Comparison of ENCODE assay signal across 8 mouse cellular contexts in genomic region chr11:79584191-79584590, GRCm38 (mm10). TPM values are rescaled to one million over a fixed set of nuclear protein-coding genes. Genes with fewer than 3 reads are reported as not detected.
A peak's percentile ranks its signal among the peaks of the same experiment; 100 is the strongest.
DNase-seq lines count a peak whose midpoint lies in the region; TF ChIP-seq lines count a peak whose summit lies in the region.

No protein-coding gene starts in this region.

- H3K27ac ChIP-seq in heart, embryonic 10.5 days: no peak overlapping the region
- 0 out of 2 replicates have a peak overlapping the region, but pooled peaks have one; percentile 23 for H3K27ac ChIP-seq in layer of hippocampus, adult 2 months

- peaks cover 23% of the 10 kb centered on the region for H3K27me3 ChIP-seq in heart, embryonic 10.5 days (ENCODE audit: insufficient read depth, poor library complexity, severe bottlenecking)

- 6% methylated on average over 5 of the region's 5 CpGs for WGBS in heart, embryonic 10.5 days

- DNase-seq in heart, adult 8-10 months (ENCODE audit: low spot score): peak; percentile 43
- no peak for DNase-seq in heart, embryonic 10.5 days (ENCODE audit: low spot score)
- DNase-seq in adrenal gland, postnatal 25 days: peak; percentile 51
- peak; percentile 70 for DNase-seq in embryo, embryonic 9.5 days (ENCODE audit: extremely low spot score)
- peak; percentile 77 for DNase-seq in heart, postnatal 4 days
- DNase-seq in layer of hippocampus, adult 2 months (ENCODE audit: low spot score in 2 of 2): peak; percentile 80 to 81
- DNase-seq in lung, postnatal 25 days (ENCODE audit: low spot score): peak; percentile 59
- DNase-seq in right cerebral cortex, adult 2 months (ENCODE audit: low spot score in 2 of 2): peak; percentile 79 to 87

- no peaks in the 10 kb centered on the region for H3K9me3 ChIP-seq in heart, embryonic 10.5 days

- no peak overlapping the region for H3K4me3 ChIP-seq in heart, embryonic 10.5 days
- H3K4me3 ChIP-seq in layer of hippocampus, adult 2 months: no peak overlapping the region

- H3K4me1 ChIP-seq in heart, embryonic 10.5 days: peaks cover 9% of the 10 kb centered on the region

- peak; percentile 90 for TF ChIP-seq CTCF in layer of hippocampus, adult 2 months (conservative IDR thresholded peaks at IDR 0.05)

- H3K36me3 ChIP-seq in heart, embryonic 10.5 days: no peaks in the 10 kb centered on the region

RNA-seq across cellular contexts. Expression of gene Rab11fip4, which starts 6.8 kb away (rescaled TPM):
- total RNA-seq in heart, adult 8-10 months (2022): under 1 TPM in 3 of 4 experiments, not detected in 1; 0.05 to 0.40 (median 0.06) TPM
- 1.2 and 3.5 TPM in 2 replicates for polyA plus RNA-seq in heart, embryonic 10.5 days (2016; fragmentation: Nextera tagmentation; extraction: Ambion mirVana)
- total RNA-seq in adrenal gland, postnatal 25 days (2021): 3.4 and 4.2 TPM in 2 replicates
- total RNA-seq in heart, postnatal 4 days (2021): under 1 TPM; 0.07 to 0.14 TPM
- 100 to 1,000 TPM; 163 to 168 TPM for total RNA-seq in layer of hippocampus, adult 2 months (2021)

RNA-seq across cellular contexts. Expression of gene Evi2a, which starts 53.8 kb away (rescaled TPM):
- total RNA-seq in heart, adult 8-10 months (2022): 1 to 10 TPM; 1.4 to 3.3 (median 1.6) TPM
- polyA plus RNA-seq in heart, embryonic 10.5 days (2016; fragmentation: Nextera tagmentation; extraction: Ambion mirVana): 1.1 and 1.4 TPM in 2 replicates
- 0.62 and 1.3 TPM in 2 replicates for total RNA-seq in adrenal gland, postnatal 25 days (2021)
- 1 to 10 TPM; 1.1 to 1.3 TPM for total RNA-seq in heart, postnatal 4 days (2021)
- total RNA-seq in layer of hippocampus, adult 2 months (2021): 10 to 100 TPM; 17.3 to 21.2 TPM

RNA-seq across cellular contexts. Expression of gene Evi2, which starts 53.8 kb away (rescaled TPM):
- under 1 TPM in 2 of 4 experiments, not detected in 2; 0.11 to 0.12 TPM for total RNA-seq in heart, adult 8-10 months (2022)
- 0.71 and 1.3 TPM in 2 replicates for polyA plus RNA-seq in heart, embryonic 10.5 days (2016; fragmentation: Nextera tagmentation; extraction: Ambion mirVana)
- not detected in 2 replicates for total RNA-seq in adrenal gland, postnatal 25 days (2021)
- total RNA-seq in heart, postnatal 4 days (2021): under 1 TPM in 1 of 2 experiments, not detected in 1; 0.10 TPM
- total RNA-seq in layer of hippocampus, adult 2 months (2021): not detected

Comparison
In these comparisons a context has a peak if more than half of its experiments do, and no peak if none do; other contexts are left out.
1. RNA of gene Rab11fip4, which starts 6.8 kb away (total RNA-seq): 163 to 168 TPM in layer of hippocampus, adult 2 months; 3.4 to 4.2 TPM in adrenal gland, postnatal 25 days, 0.05 to 0.40 TPM in heart, adult 8-10 months and 0.07 to 0.14 TPM in heart, postnatal 4 days; every median in the first group is over 10 times any median in the second.